Mouse (Mus musculus) ES-E14 (cell line): ENCODE results near the gene Fam126b. TPM values are rescaled to one million over a fixed set of nuclear protein-coding genes. Genes with fewer than 3 reads are reported as not detected.
A peak's percentile ranks its signal among the peaks of the same experiment; 100 is the strongest.
"Not testable (repeated sequence)": the region's sequence is repeated elsewhere in the genome, so short reads cannot be mapped to it uniquely, and the experiment has no call there.

Source experiments
- DNase-seq: peaks from one replicate; pipeline ENCODE4 v3.0.0-alpha.2; 2013; ENCODE audit warnings: low read depth, low spot score
- H3K27ac ChIP-seq: 2 replicates; pipeline ENCODE4 v1.5.1; 2012; ENCODE audit warnings: low read depth, mild to moderate bottlenecking, low read length, moderate library complexity, mixed read lengths; ENCODE audit not compliant: poor library complexity, insufficient read depth, severe bottlenecking
- H3K36me3 ChIP-seq: 2 replicates; pipeline ENCODE4 v1.6.1; 2012; ENCODE audit warnings: mild to moderate bottlenecking, low read length, moderate library complexity, mixed read lengths; ENCODE audit not compliant: control insufficient read depth, poor library complexity, insufficient read depth, severe bottlenecking
- H3K4me1 ChIP-seq, 2 experiments: fragments of 150-350 bp in 1 of 2; sonication (generic) in 1 of 2; 2 replicates each; pipeline ENCODE4 v1.6.1; 2012; ENCODE audit warnings: low read length in 2 of 2, mild to moderate bottlenecking in 1 of 2, mixed read lengths in 1 of 2; ENCODE audit not compliant: control insufficient read depth in 2 of 2, insufficient read depth in 2 of 2, poor library complexity in 1 of 2
- H3K4me3 ChIP-seq, 2 experiments: fragments of 150-350 bp in 1 of 2; sonication (generic) in 1 of 2; 2 replicates each; pipeline ENCODE4 v1.5.1; 2012; ENCODE audit warnings: low read length in 2 of 2, low read depth in 1 of 2, mild to moderate bottlenecking in 1 of 2, mixed read lengths in 1 of 2; ENCODE audit not compliant: insufficient read depth in 1 of 2, poor library complexity in 1 of 2, severe bottlenecking in 1 of 2
- H3K9ac ChIP-seq: 2 replicates; pipeline ENCODE4 v1.6.1; 2012; ENCODE audit warnings: low read depth, mild to moderate bottlenecking, low read length, mixed read lengths; ENCODE audit not compliant: poor library complexity, insufficient read depth, severe bottlenecking
- H3K9me3 ChIP-seq: fragments of 150-350 bp; sonication (generic); 2 replicates; pipeline ENCODE4 v1.6.1; 2012; ENCODE audit warnings: low read depth, mild to moderate bottlenecking, low read length; ENCODE audit not compliant: control insufficient read depth, insufficient read depth
- CHD2 ChIP-seq: IDR thresholded peaks from 2 replicates; pipeline ENCODE4 v1.6.1; 2014; ENCODE audit warnings: mild to moderate bottlenecking, low read depth, low read length, inconsistent platforms
- HCFC1 ChIP-seq: IDR thresholded peaks from 2 replicates; pipeline ENCODE4 v1.6.1; 2012; ENCODE audit warnings: low read length, inconsistent platforms, borderline replicate concordance; ENCODE audit not compliant: insufficient read depth
- MAFK ChIP-seq: IDR thresholded peaks from 2 replicates; pipeline ENCODE4 v1.6.1; 2014; ENCODE audit warnings: mild to moderate bottlenecking, low read depth, low read length, inconsistent platforms; ENCODE audit not compliant: insufficient read depth
- ZC3H11A ChIP-seq: IDR thresholded peaks from 2 replicates; pipeline ENCODE4 v1.6.1; 2012; ENCODE audit warnings: low read depth, mild to moderate bottlenecking, inconsistent platforms, low read length, borderline replicate concordance
- ZNF384 ChIP-seq: IDR thresholded peaks from 2 replicates; pipeline ENCODE4 v1.6.1; 2012; ENCODE audit warnings: low read depth, low read length, inconsistent platforms
- in situ Hi-C, 2 experiments: fragments of 600-800 bp; cut with MboI; formaldehyde crosslinking; loops; one replicate each; pipeline ENCODE4 v1.15.1; 2025; ENCODE audit warnings: low sequenced_read_pairs in 2 of 2, inconsistent platforms in 1 of 2; ENCODE audit not compliant: unreplicated experiment in 2 of 2
- total RNA-seq: library from RNA; depleted of rRNA; stranded (reverse); fragments of 300-350 nt; gene quantifications from 2 replicates; pipeline ENCODE4 v1.2.3, GENCODE M21; 2012; rRNA removed

Fam126b gene
- 17.6 and 22.7 TPM in 2 replicates for total RNA-seq

GRCm38 (mm10) chr1:58586171-58586997 lies at the start of gene Fam126b, which contains the start of gene Ndufb3:
TSS of gene Fam126b (minus strand) at chr1:58586323.
TSS of gene Ndufb3 (plus strand) at chr1:58586384.
- DNase-seq, result peak; percentile 84
- H3K4me1 ChIP-seq, result peaks cover 0 to 2% of the 10 kb centered on the region in 2 experiments; a peak in 1 of 4 replicates
- no peak within 1 kb of the TSS for H3K27ac ChIP-seq
- H3K36me3 ChIP-seq, result no peaks in the 10 kb centered on the region
- TF ChIP-seq HCFC1, result peak; percentile 79
- TF ChIP-seq ZNF384, result no peak
- TF ChIP-seq MAFK, result no peak
- peak; percentile 81; the same call in 1 of the 2 replicates for TF ChIP-seq CHD2
- TF ChIP-seq ZC3H11A, result no peak
- no peaks in the 10 kb centered on the region for H3K9me3 ChIP-seq
- peak within 1 kb of the TSS; percentile 85 to 96 for H3K4me3 ChIP-seq
- peak within 1 kb of the TSS; percentile 95 for H3K9ac ChIP-seq
- in situ Hi-C loops, result no loop called here

- in situ Hi-C loops, H3K27ac ChIP-seq, H3K4me1 ChIP-seq, H3K36me3 ChIP-seq, H3K9me3 ChIP-seq, H3K4me3 ChIP-seq, H3K9ac ChIP-seq, DNase-seq: not testable (repeated sequence)
These were observed 42.7 kb upstream of the Fam126b start for GRCm38 (mm10) chr1:58628847-58629246.

DNA sequence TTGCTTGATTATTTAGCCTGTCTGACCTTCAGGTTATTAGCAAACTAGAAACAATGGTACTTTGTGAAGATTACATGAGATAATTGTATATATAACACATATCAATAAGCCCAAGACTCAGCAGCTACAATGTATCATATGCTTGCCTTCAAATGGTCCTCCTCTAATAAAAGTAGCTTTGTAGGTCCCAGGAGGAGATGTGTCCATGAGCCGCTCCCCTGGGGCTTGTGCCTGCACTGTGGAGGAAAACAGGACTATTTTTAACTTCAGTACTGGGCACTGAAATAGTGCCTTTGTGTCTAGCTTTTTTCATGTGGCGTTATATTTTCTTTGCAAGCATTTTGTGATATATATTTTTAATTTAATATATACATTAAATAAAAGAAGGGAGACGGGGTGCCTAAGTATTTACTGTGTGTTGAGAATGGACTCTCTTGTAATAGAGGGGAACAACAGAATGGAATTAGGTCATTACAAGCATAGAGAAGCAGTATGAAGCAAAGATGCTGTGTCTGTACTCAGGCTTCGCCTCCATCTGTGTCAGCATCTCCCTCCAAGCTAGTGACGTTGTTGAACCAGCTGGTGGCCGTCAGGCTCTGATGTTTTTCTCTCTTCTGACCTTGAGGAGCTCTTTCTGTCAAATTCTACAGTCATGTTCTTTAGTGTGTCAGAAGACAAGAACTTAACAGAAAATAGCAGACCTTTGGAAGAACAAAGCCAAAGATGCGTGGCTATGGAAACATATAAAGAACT lies 36.0 kb upstream of the Fam126b start:
- TF ChIP-seq HCFC1 (no peak), ZNF384 (no peak), MAFK (no peak), ZC3H11A (no peak), CHD2 (no peak)
- in situ Hi-C loops, result no loop called here
- no peak for DNase-seq
- no peaks in the 10 kb centered on the region for H3K9me3 ChIP-seq
- H3K4me1 ChIP-seq, result no peaks in the 10 kb centered on the region
- H3K27ac ChIP-seq, result no peak overlapping the region
- no peak overlapping the region for H3K4me3 ChIP-seq
- H3K36me3 ChIP-seq, result no peaks in the 10 kb centered on the region
- H3K9ac ChIP-seq, result no peak overlapping the region

GRCm38 (mm10) chr1:58621251-58621650 lies 35.1 kb upstream of the Fam126b start:
- Histone ChIP-seq H3K9me3 (no peaks in the 10 kb centered on the region), H3K9ac (no peak overlapping the region), H3K4me3 (no peak overlapping the region), H3K36me3 (no peaks in the 10 kb centered on the region), H3K27ac (no peak overlapping the region), H3K4me1 (no peaks in the 10 kb centered on the region)
- TF ChIP-seq ZNF384, result no peak
- TF ChIP-seq CHD2, result no peak
- no peak for TF ChIP-seq ZC3H11A
- TF ChIP-seq HCFC1, result no peak
- no peak for TF ChIP-seq MAFK
- in situ Hi-C loops, result no loop called here
- no peak for DNase-seq
